Mouse (Mus musculus): ENCODE results near the gene Egfl6.

- no peak for TF ChIP-seq HCFC1 (IDR thresholded peaks at IDR 0.05; ENCODE audit: borderline replicate concordance, insufficient read depth, low read length)
- no peak for TF ChIP-seq ZNF384 (IDR thresholded peaks at IDR 0.05; ENCODE audit: low read depth, low read length)
Measured at GRCm38 (mm10) chrX:166525637-166526315, 59.7 kb downstream of the Egfl6 start.

All from ES-E14 (cell line).